Mouse (Mus musculus): ENCODE results near the gene Oser1.

DNA sequence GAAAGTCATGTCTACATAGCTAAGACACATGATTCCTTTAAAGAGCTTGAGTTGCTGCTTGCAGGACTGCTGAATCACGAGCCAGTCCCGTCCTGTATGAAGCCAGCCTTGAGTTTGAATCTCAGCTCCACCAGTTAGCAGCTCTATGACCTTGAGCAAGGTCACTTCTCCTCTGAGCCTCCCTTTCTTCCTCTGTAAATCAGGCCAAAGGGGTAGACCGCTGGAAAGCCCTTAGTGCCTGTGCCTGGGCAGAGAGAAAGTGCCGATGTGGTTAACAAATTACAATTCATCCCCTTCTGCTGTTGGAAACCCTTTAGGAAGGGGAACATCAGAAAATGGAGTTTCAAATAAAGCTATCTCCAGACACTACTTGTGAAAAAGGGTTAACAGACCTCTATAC is 13.3 kb upstream of the Oser1 start:
- TF ChIP-seq POLR2A (IDR thresholded peaks at IDR 0.05; ENCODE audit: low read depth, low read length) (no peak), CTCF (conservative IDR thresholded peaks at IDR 0.05 in 1 of 2, IDR thresholded peaks at IDR 0.05 in 1 of 2; ENCODE audit: low read depth in 2 of 2, low read length in 2 of 2) (no peak), KAT2A (IDR thresholded peaks at IDR 0.05; ENCODE audit: insufficient replicate concordance, low read length) (no peak), POLR2AphosphoS2 (IDR thresholded peaks at IDR 0.05; ENCODE audit: low read depth, low read length) (no peak)

Data from CH12.LX (cell line).